Mouse (Mus musculus) right cerebral cortex, postnatal 10 days (tissue): ENCODE results near the gene Igf2bp2.

Source experiments
- DNase-seq, 2 experiments: peaks; one replicate each; pipeline ENCODE4 v3.0.0; 2021; ENCODE audit warnings: low spot score in 2 of 2

Gene Igf2bp2

GRCm38 (mm10) chr16:22106012-22106584 lies 57.0 kb downstream of the Igf2bp2 start:
- no peak for DNase-seq

GRCm38 (mm10) chr16:22100067-22100466 lies 63.0 kb downstream of the Igf2bp2 start:
- DNase-seq = no peak

- DNase-seq = no peak
Observed at GRCm38 (mm10) chr16:22097659-22098058, 65.4 kb downstream of the Igf2bp2 start.

GRCm38 (mm10) chr16:22095751-22096150 lies 67.3 kb downstream of the Igf2bp2 start:
- no peak for DNase-seq

GRCm38 (mm10) chr16:22091255-22091783 lies 71.8 kb downstream of the Igf2bp2 start:
- DNase-seq = no peak

GRCm38 (mm10) chr16:22085411-22085810 lies 77.7 kb downstream of the Igf2bp2 start:
- DNase-seq = no peak

- DNase-seq = no peak
Observed at GRCm38 (mm10) chr16:22080125-22080710, 82.9 kb downstream of the Igf2bp2 start.

- DNase-seq = no peak
Observed at GRCm38 (mm10) chr16:22076620-22076941, 86.5 kb downstream of the Igf2bp2 start.

GRCm38 (mm10) chr16:22075829-22076619 lies 87.1 kb downstream of the Igf2bp2 start:
- DNase-seq = no peak

- no peak for DNase-seq
Observed at GRCm38 (mm10) chr16:22075067-22075466, 88.0 kb downstream of the Igf2bp2 start.

- no peak for DNase-seq
Observed at GRCm38 (mm10) chr16:22071361-22071760, 91.7 kb downstream of the Igf2bp2 start.

GRCm38 (mm10) chr16:22067406-22067805 lies 95.7 kb downstream of the Igf2bp2 start:
- no peak for DNase-seq

- no peak for DNase-seq
Observed at GRCm38 (mm10) chr16:22065536-22065935, 97.6 kb downstream of the Igf2bp2 start.

GRCm38 (mm10) chr16:22062284-22062683 lies 100.8 kb downstream of the Igf2bp2 start:
- DNase-seq = no peak

GRCm38 (mm10) chr16:22061555-22062160 lies 101.4 kb downstream of the Igf2bp2 start:
- no peak for DNase-seq

GRCm38 (mm10) chr16:22060416-22060815 lies 102.7 kb downstream of the Igf2bp2 start:
- DNase-seq = no peak

- DNase-seq = no peak
Observed at GRCm38 (mm10) chr16:22058871-22059270, 104.2 kb downstream of the Igf2bp2 start.

- DNase-seq = no peak
Observed at GRCm38 (mm10) chr16:22057498-22057897, 105.6 kb downstream of the Igf2bp2 start.

GRCm38 (mm10) chr16:22053411-22053810 lies 109.7 kb downstream of the Igf2bp2 start:
- DNase-seq = no peak

GRCm38 (mm10) chr16:22046739-22047366 lies 116.2 kb downstream of the Igf2bp2 start:
- DNase-seq = no peak

- DNase-seq = no peak
Observed at GRCm38 (mm10) chr16:22045930-22046329, 117.2 kb downstream of the Igf2bp2 start.

- no peak for DNase-seq
Observed at GRCm38 (mm10) chr16:22043830-22044229, 119.3 kb downstream of the Igf2bp2 start.
